Mouse (Mus musculus): ENCODE measurements at regions not wholly inside any gene's neighbourhood (a gene's known extent, or its start where the extent isn't known, plus 50 kb on each side); places are given as distances from the start of the nearest gene placed in this dataset.

GRCm38 (mm10) chr12:26617969-26618368, 149.0 kb downstream of the Cmpk2 start:
- ATAC-seq (ENCODE audit: low FRiP score) (no peak), DNase-seq (ENCODE audit: low spot score) (no peak)
- no peak overlapping the region for H3K27ac ChIP-seq (ENCODE audit: low read depth, low read length)
- no peaks in the 10 kb centered on the region for H3K4me1 ChIP-seq (replicated peaks; ENCODE audit: control insufficient read depth, insufficient read depth, low read length)
- no peaks in the 10 kb centered on the region for H3K9me3 ChIP-seq (ENCODE audit: control insufficient read depth, low read length)
- H3K4me2 ChIP-seq (replicated peaks; ENCODE audit: low read depth, low read length), result no peak overlapping the region
- H3K4me3 ChIP-seq (ENCODE audit: low read depth, low read length), result no peak overlapping the region
- H3K36me3 ChIP-seq (ENCODE audit: control insufficient read depth, insufficient read depth, low read length), result no peaks in the 10 kb centered on the region
- H3K9ac ChIP-seq (ENCODE audit: low read depth, low read length), result no peak overlapping the region
- no peaks in the 10 kb centered on the region for H3K27me3 ChIP-seq (ENCODE audit: control insufficient read depth, insufficient read depth, low read length)
- 85% methylated on average over 3 of the region's 3 CpGs for WGBS

- H3K36me3 ChIP-seq (ENCODE audit: control insufficient read depth, insufficient read depth, low read length), result no peaks in the 10 kb centered on the region
- ATAC-seq (ENCODE audit: low FRiP score), result no peak
- 80% methylated on average over 11 of the region's 11 CpGs for WGBS
- no peaks in the 10 kb centered on the region for H3K27me3 ChIP-seq (ENCODE audit: control insufficient read depth, insufficient read depth, low read length)
- H3K27ac ChIP-seq (ENCODE audit: low read depth, low read length), result no peak overlapping the region
- DNase-seq (ENCODE audit: low spot score), result no peak
- no peaks in the 10 kb centered on the region for H3K4me1 ChIP-seq (replicated peaks; ENCODE audit: control insufficient read depth, insufficient read depth, low read length)
- no peaks in the 10 kb centered on the region for H3K9me3 ChIP-seq (ENCODE audit: control insufficient read depth, low read length)
- no peak overlapping the region for H3K9ac ChIP-seq (ENCODE audit: low read depth, low read length)
- no peak overlapping the region for H3K4me3 ChIP-seq (ENCODE audit: low read depth, low read length)
- no peak overlapping the region for H3K4me2 ChIP-seq (replicated peaks; ENCODE audit: low read depth, low read length)
These were observed 144.2 kb downstream of the Cmpk2 start for GRCm38 (mm10) chr12:26613086-26613705.

- no peaks in the 10 kb centered on the region for H3K27me3 ChIP-seq (ENCODE audit: control insufficient read depth, insufficient read depth, low read length)
- ATAC-seq (ENCODE audit: low FRiP score) (no peak), DNase-seq (ENCODE audit: low spot score) (no peak)
- H3K4me3 ChIP-seq (ENCODE audit: low read depth, low read length), result no peak overlapping the region
- 81% methylated on average over 3 of the region's 3 CpGs for WGBS
- no peak overlapping the region for H3K4me2 ChIP-seq (replicated peaks; ENCODE audit: low read depth, low read length)
- H3K27ac ChIP-seq (ENCODE audit: low read depth, low read length), result no peak overlapping the region
- H3K9ac ChIP-seq (ENCODE audit: low read depth, low read length), result no peak overlapping the region
- no peaks in the 10 kb centered on the region for H3K36me3 ChIP-seq (ENCODE audit: control insufficient read depth, insufficient read depth, low read length)
- H3K9me3 ChIP-seq (ENCODE audit: control insufficient read depth, low read length), result no peaks in the 10 kb centered on the region
- no peaks in the 10 kb centered on the region for H3K4me1 ChIP-seq (replicated peaks; ENCODE audit: control insufficient read depth, insufficient read depth, low read length)
These were observed 141.1 kb downstream of the Cmpk2 start for GRCm38 (mm10) chr12:26610079-26610478.

GRCm38 (mm10) chr12:26598501-26598900, 129.5 kb downstream of the Cmpk2 start:
- Histone ChIP-seq H3K36me3 (ENCODE audit: control insufficient read depth, insufficient read depth, low read length) (no peaks in the 10 kb centered on the region), H3K9ac (ENCODE audit: low read depth, low read length) (no peak overlapping the region), H3K27ac (ENCODE audit: low read depth, low read length) (no peak overlapping the region), H3K9me3 (ENCODE audit: control insufficient read depth, low read length) (no peaks in the 10 kb centered on the region), H3K4me2 (replicated peaks; ENCODE audit: low read depth, low read length) (no peak overlapping the region), H3K27me3 (ENCODE audit: control insufficient read depth, insufficient read depth, low read length) (no peaks in the 10 kb centered on the region), H3K4me1 (replicated peaks; ENCODE audit: control insufficient read depth, insufficient read depth, low read length) (no peaks in the 10 kb centered on the region), H3K4me3 (ENCODE audit: low read depth, low read length) (no peak overlapping the region)
- DNase-seq (ENCODE audit: low spot score), result no peak
- ATAC-seq (ENCODE audit: low FRiP score), result no peak

- Histone ChIP-seq H3K4me2 (replicated peaks; ENCODE audit: low read depth, low read length) (no peak overlapping the region), H3K27me3 (ENCODE audit: control insufficient read depth, insufficient read depth, low read length) (no peaks in the 10 kb centered on the region), H3K4me3 (ENCODE audit: low read depth, low read length) (no peak overlapping the region), H3K4me1 (replicated peaks; ENCODE audit: control insufficient read depth, insufficient read depth, low read length) (no peaks in the 10 kb centered on the region), H3K27ac (ENCODE audit: low read depth, low read length) (no peak overlapping the region), H3K36me3 (ENCODE audit: control insufficient read depth, insufficient read depth, low read length) (no peaks in the 10 kb centered on the region), H3K9me3 (ENCODE audit: control insufficient read depth, low read length) (no peaks in the 10 kb centered on the region), H3K9ac (ENCODE audit: low read depth, low read length) (no peak overlapping the region)
- DNase-seq (ENCODE audit: low spot score), result no peak
- no peak for ATAC-seq (ENCODE audit: low FRiP score)
These were observed 123.1 kb downstream of the Cmpk2 start for GRCm38 (mm10) chr12:26592125-26592524.

- Histone ChIP-seq H3K27ac (ENCODE audit: low read depth, low read length) (no peak overlapping the region), H3K27me3 (ENCODE audit: control insufficient read depth, insufficient read depth, low read length) (no peaks in the 10 kb centered on the region), H3K4me2 (replicated peaks; ENCODE audit: low read depth, low read length) (no peak overlapping the region), H3K9ac (ENCODE audit: low read depth, low read length) (no peak overlapping the region), H3K36me3 (ENCODE audit: control insufficient read depth, insufficient read depth, low read length) (no peaks in the 10 kb centered on the region), H3K4me3 (ENCODE audit: low read depth, low read length) (no peak overlapping the region), H3K4me1 (replicated peaks; ENCODE audit: control insufficient read depth, insufficient read depth, low read length) (no peaks in the 10 kb centered on the region), H3K9me3 (ENCODE audit: control insufficient read depth, low read length) (no peaks in the 10 kb centered on the region)
- DNase-seq (ENCODE audit: low spot score) (no peak), ATAC-seq (ENCODE audit: low FRiP score) (no peak)
These were observed 120.1 kb downstream of the Cmpk2 start for GRCm38 (mm10) chr12:26589091-26589490.

- Histone ChIP-seq H3K9ac (ENCODE audit: low read depth, low read length) (no peak overlapping the region), H3K4me3 (ENCODE audit: low read depth, low read length) (no peak overlapping the region), H3K27me3 (ENCODE audit: control insufficient read depth, insufficient read depth, low read length) (no peaks in the 10 kb centered on the region), H3K9me3 (ENCODE audit: control insufficient read depth, low read length) (no peaks in the 10 kb centered on the region), H3K27ac (ENCODE audit: low read depth, low read length) (no peak overlapping the region), H3K36me3 (ENCODE audit: control insufficient read depth, insufficient read depth, low read length) (no peaks in the 10 kb centered on the region), H3K4me2 (replicated peaks; ENCODE audit: low read depth, low read length) (no peak overlapping the region), H3K4me1 (replicated peaks; ENCODE audit: control insufficient read depth, insufficient read depth, low read length) (no peaks in the 10 kb centered on the region)
- ATAC-seq (ENCODE audit: low FRiP score) (no peak), DNase-seq (ENCODE audit: low spot score) (no peak)
- WGBS, result 98% methylated on average over 6 of the region's 6 CpGs
These were observed 108.4 kb downstream of the Cmpk2 start for GRCm38 (mm10) chr12:26577438-26577837.

GRCm38 (mm10) chr12:26571602-26572001, 102.6 kb downstream of the Cmpk2 start:
- H3K27me3 ChIP-seq (ENCODE audit: control insufficient read depth, insufficient read depth, low read length), result no peaks in the 10 kb centered on the region
- no peak overlapping the region for H3K27ac ChIP-seq (ENCODE audit: low read depth, low read length)
- DNase-seq (ENCODE audit: low spot score) (no peak), ATAC-seq (ENCODE audit: low FRiP score) (no peak)
- no peaks in the 10 kb centered on the region for H3K4me1 ChIP-seq (replicated peaks; ENCODE audit: control insufficient read depth, insufficient read depth, low read length)
- 92% methylated on average over 7 of the region's 7 CpGs for WGBS
- H3K9ac ChIP-seq (ENCODE audit: low read depth, low read length), result no peak overlapping the region
- H3K4me2 ChIP-seq (replicated peaks; ENCODE audit: low read depth, low read length), result no peak overlapping the region
- no peaks in the 10 kb centered on the region for H3K9me3 ChIP-seq (ENCODE audit: control insufficient read depth, low read length)
- H3K36me3 ChIP-seq (ENCODE audit: control insufficient read depth, insufficient read depth, low read length), result no peaks in the 10 kb centered on the region
- H3K4me3 ChIP-seq (ENCODE audit: low read depth, low read length), result no peak overlapping the region

GRCm38 (mm10) chr12:26567435-26567834, 98.4 kb downstream of the Cmpk2 start:
- WGBS, result 88% methylated on average over 4 of the region's 4 CpGs
- Histone ChIP-seq H3K4me3 (ENCODE audit: low read depth, low read length) (no peak overlapping the region), H3K27me3 (ENCODE audit: control insufficient read depth, insufficient read depth, low read length) (no peaks in the 10 kb centered on the region), H3K9ac (ENCODE audit: low read depth, low read length) (no peak overlapping the region), H3K36me3 (ENCODE audit: control insufficient read depth, insufficient read depth, low read length) (no peaks in the 10 kb centered on the region), H3K27ac (ENCODE audit: low read depth, low read length) (no peak overlapping the region), H3K4me1 (replicated peaks; ENCODE audit: control insufficient read depth, insufficient read depth, low read length) (no peaks in the 10 kb centered on the region), H3K9me3 (ENCODE audit: control insufficient read depth, low read length) (no peaks in the 10 kb centered on the region), H3K4me2 (replicated peaks; ENCODE audit: low read depth, low read length) (no peak overlapping the region)
- ATAC-seq (ENCODE audit: low FRiP score) (no peak), DNase-seq (ENCODE audit: low spot score) (no peak)

Data from hindbrain, embryonic 11.5 days (tissue).